Mouse (Mus musculus) brain, embryonic 14.5 days (tissue): ENCODE results near the gene Fam240a.

Experiments
- CTCF ChIP-seq: fragments of 200-500 bp; IDR thresholded peaks from 2 replicates; pipeline ENCODE4 v1.5.1; 2012; ENCODE audit warnings: inconsistent platforms, mild to moderate bottlenecking, moderate library complexity, borderline replicate concordance; ENCODE audit not compliant: insufficient read depth, insufficient read length; ENCODE audit errors: extremely low read depth
- POLR2A ChIP-seq: fragments of 200-500 bp; IDR thresholded peaks from 2 replicates; pipeline ENCODE4 v1.6.1; 2012; ENCODE audit warnings: mild to moderate bottlenecking, inconsistent platforms, borderline replicate concordance; ENCODE audit not compliant: poor library complexity, insufficient read depth, insufficient read length, severe bottlenecking; ENCODE audit errors: extremely low read depth

GRCm38 (mm10) chr9:110907201-110907837, 9.3 kb downstream of the Fam240a start:
- TF ChIP-seq CTCF, result no peak
- TF ChIP-seq POLR2A, result no peak
